Mouse (Mus musculus) v-Abl transformed pro-B cells (cell line): ENCODE data around the gene Trim2.

Source experiments
- in situ Hi-C, 2 experiments: fragments of 400-800 bp; cut with MboI; formaldehyde crosslinking; loops; one replicate each; pipeline ENCODE4 v1.15.1; 2025; ENCODE audit not compliant: unreplicated experiment in 2 of 2

The Trim2 gene

GRCm38 (mm10) chr3:84232312-84232711 lies 74.4 kb downstream of the Trim2 start:
- in situ Hi-C loops = no loop called here

- in situ Hi-C loops = no loop called here
Observed at GRCm38 (mm10) chr3:84230988-84231387, 75.7 kb downstream of the Trim2 start.

GRCm38 (mm10) chr3:84228911-84229310 lies 77.8 kb downstream of the Trim2 start:
- in situ Hi-C loops = no loop called here

GRCm38 (mm10) chr3:84228203-84228870 lies 78.3 kb downstream of the Trim2 start:
- in situ Hi-C loops = no loop called here

GRCm38 (mm10) chr3:84227628-84228027 lies 79.0 kb downstream of the Trim2 start:
- in situ Hi-C loops = no loop called here

- in situ Hi-C loops = no loop called here
Observed at GRCm38 (mm10) chr3:84224982-84225381, 81.7 kb downstream of the Trim2 start.

- in situ Hi-C loops = no loop called here
Observed at GRCm38 (mm10) chr3:84220748-84221147, 85.9 kb downstream of the Trim2 start.

- in situ Hi-C loops = no loop called here
Observed at GRCm38 (mm10) chr3:84220326-84220725, 86.4 kb downstream of the Trim2 start.

- in situ Hi-C loops = no loop called here
Observed at GRCm38 (mm10) chr3:84219720-84220273, 86.9 kb downstream of the Trim2 start.

GRCm38 (mm10) chr3:84219166-84219710 lies 87.4 kb downstream of the Trim2 start:
- in situ Hi-C loops = no loop called here

GRCm38 (mm10) chr3:84218498-84218897 lies 88.2 kb downstream of the Trim2 start:
- in situ Hi-C loops = no loop called here

- in situ Hi-C loops = no loop called here
Observed at GRCm38 (mm10) chr3:84217961-84218351, 88.7 kb downstream of the Trim2 start.

GRCm38 (mm10) chr3:84217118-84217960 lies 89.3 kb downstream of the Trim2 start:
- in situ Hi-C loops = no loop called here

- in situ Hi-C loops = no loop called here
Observed at GRCm38 (mm10) chr3:84215743-84216360, 90.8 kb downstream of the Trim2 start.

GRCm38 (mm10) chr3:84215253-84215652 lies 91.4 kb downstream of the Trim2 start:
- in situ Hi-C loops = no loop called here

GRCm38 (mm10) chr3:84214501-84214900 lies 92.2 kb downstream of the Trim2 start:
- in situ Hi-C loops = no loop called here

- in situ Hi-C loops = no loop called here
Observed at GRCm38 (mm10) chr3:84211340-84211875, 95.3 kb downstream of the Trim2 start.

GRCm38 (mm10) chr3:84208917-84209513 lies 97.7 kb downstream of the Trim2 start:
- in situ Hi-C loops = no loop called here

GRCm38 (mm10) chr3:84208475-84208874 lies 98.2 kb downstream of the Trim2 start:
- in situ Hi-C loops = no loop called here

- in situ Hi-C loops = no loop called here
Observed at GRCm38 (mm10) chr3:84207366-84207765, 99.3 kb downstream of the Trim2 start.
